Mouse (Mus musculus) brown adipose tissue, adult 24 weeks (tissue): ENCODE data around the gene Hist1h3a. TPM values are rescaled to one million over a fixed set of nuclear protein-coding genes. Genes with fewer than 3 reads are reported as not detected.
"Not testable (repeated sequence)": the region's sequence is repeated elsewhere in the genome, so short reads cannot be mapped to it uniquely, and the experiment has no call there.

Experiments
- H3K27ac ChIP-seq: fragments of 200-500 bp; replicated peaks from 2 replicates; pipeline ENCODE4 v1.5.1; 2012; ENCODE audit warnings: low read depth, mild to moderate bottlenecking, low read length
- H3K4me1 ChIP-seq: fragments of 200-500 bp; 2 replicates; pipeline ENCODE4 v1.6.1; 2012; ENCODE audit warnings: low read length, mixed read lengths; ENCODE audit not compliant: control insufficient read depth, insufficient read depth, insufficient read length
- H3K4me3 ChIP-seq: fragments of 200-500 bp; 2 replicates; pipeline ENCODE4 v1.5.1; 2012; ENCODE audit warnings: low read depth, mild to moderate bottlenecking, low read length, moderate library complexity; ENCODE audit not compliant: insufficient read depth
- polyA plus RNA-seq: library from polyadenylated mRNA; stranded (reverse); fragments of >200 nt; gene quantifications from 2 replicates; pipeline ENCODE4 v1.2.4, GENCODE M21; 2012; ENCODE audit not compliant: missing spikeins, insufficient read depth, insufficient read length

Gene Hist1h3a
- polyA plus RNA-seq, 1 experiment = not detected

GRCm38 (mm10) chr13:23740256-23740840 lies 21.8 kb downstream of the Hist1h3a start:
- H3K4me1 ChIP-seq = no peaks in the 10 kb centered on the region
- H3K4me3 ChIP-seq = peak overlapping the region; percentile 81
- H3K27ac ChIP-seq = peak overlapping the region; percentile 97

- Histone ChIP-seq H3K4me3 (peak overlapping the region; percentile 81), H3K27ac (peak overlapping the region; percentile 97), H3K4me1 (no peaks in the 10 kb centered on the region)
Observed at GRCm38 (mm10) chr13:23739922-23740252, 22.3 kb downstream of the Hist1h3a start.

- no peaks in the 10 kb centered on the region for H3K4me1 ChIP-seq
- H3K4me3 ChIP-seq = peak overlapping the region; percentile 81
Observed at GRCm38 (mm10) chr13:23739069-23739921, 22.9 kb downstream of the Hist1h3a start.

GRCm38 (mm10) chr13:23738677-23739068 lies 23.5 kb downstream of the Hist1h3a start, which contains the start of gene Hist1h1c:
Hist1h1c (plus strand) TSS chr13:23738808.
- Histone ChIP-seq H3K4me3 (peak within 1 kb of the TSS; percentile 81), H3K27ac (peak within 1 kb of the TSS; percentile 92), H3K4me1 (no peaks in the 10 kb centered on the region)

More at GRCm38 (mm10) chr13:23739069-23739921, 22.9 kb downstream of the Hist1h3a start:
- peak overlapping the region; percentile 97 for H3K27ac ChIP-seq

GRCm38 (mm10) chr13:23738041-23738440 lies 24.1 kb downstream of the Hist1h3a start:
- Histone ChIP-seq H3K4me3 (peak overlapping the region; percentile 81), H3K27ac (peak overlapping the region; percentile 92), H3K4me1 (no peaks in the 10 kb centered on the region)

GRCm38 (mm10) chr13:23737091-23737490 lies 25.1 kb downstream of the Hist1h3a start:
- Histone ChIP-seq H3K4me1 (no peaks in the 10 kb centered on the region), H3K4me3 (no peak overlapping the region), H3K27ac (no peak overlapping the region)

GRCm38 (mm10) chr13:23732156-23732804 lies 29.9 kb downstream of the Hist1h3a start:
- H3K27ac ChIP-seq = no peak overlapping the region
- peaks cover 4% of the 10 kb centered on the region; the same call in 1 of the 2 replicates for H3K4me1 ChIP-seq
- H3K4me3 ChIP-seq = no peak overlapping the region

- Histone ChIP-seq H3K4me3 (no peak overlapping the region), H3K4me1 (peaks cover 4% of the 10 kb centered on the region; the same call in 1 of the 2 replicates), H3K27ac (0 out of 2 replicates have a peak overlapping the region, but pooled peaks have one; percentile 18)
Observed at GRCm38 (mm10) chr13:23730479-23730878, 31.7 kb downstream of the Hist1h3a start.

- Histone ChIP-seq H3K27ac (peak overlapping the region; percentile 61), H3K4me1 (peaks cover 4% of the 10 kb centered on the region; the same call in 1 of the 2 replicates), H3K4me3 (no peak overlapping the region)
Observed at GRCm38 (mm10) chr13:23729706-23730105, 32.5 kb downstream of the Hist1h3a start.

GRCm38 (mm10) chr13:23729192-23729525 lies 33.0 kb downstream of the Hist1h3a start:
- Histone ChIP-seq H3K4me3 (no peak overlapping the region), H3K27ac (peak overlapping the region; percentile 61), H3K4me1 (peaks cover 4% of the 10 kb centered on the region; the same call in 1 of the 2 replicates)

GRCm38 (mm10) chr13:23728472-23729191 lies 33.6 kb downstream of the Hist1h3a start:
- Histone ChIP-seq H3K27ac (peak overlapping the region; percentile 61), H3K4me3 (no peak overlapping the region), H3K4me1 (peaks cover 4% of the 10 kb centered on the region; the same call in 1 of the 2 replicates)

- no peak overlapping the region for H3K4me3 ChIP-seq
- H3K4me1 ChIP-seq = peaks cover 4% of the 10 kb centered on the region; the same call in 1 of the 2 replicates
- H3K27ac ChIP-seq = no peak overlapping the region
Observed at GRCm38 (mm10) chr13:23725213-23725612, 37.0 kb downstream of the Hist1h3a start.

- H3K27ac ChIP-seq = no peak overlapping the region
- H3K4me3 ChIP-seq = no peak overlapping the region
Observed at GRCm38 (mm10) chr13:23724239-23724638, 37.9 kb downstream of the Hist1h3a start.

GRCm38 (mm10) chr13:23717593-23718245 lies 44.5 kb downstream of the Hist1h3a start:
- not testable (repeated sequence) for H3K4me3 ChIP-seq, H3K4me1 ChIP-seq
- peak overlapping the region; percentile 75 for H3K27ac ChIP-seq

More at GRCm38 (mm10) chr13:23724239-23724638, 37.9 kb downstream of the Hist1h3a start:
- no peaks in the 10 kb centered on the region for H3K4me1 ChIP-seq
